Mouse (Mus musculus): ENCODE results near the gene Fam222b. TPM values are rescaled to one million over a fixed set of nuclear protein-coding genes. Genes with fewer than 3 reads are reported as not detected.

The Fam222b gene
- polyA plus RNA-seq, 1 experiment from 2014 or later = 13.9 TPM

GRCm38 (mm10) chr11:78167257-78167959 lies 72.9 kb downstream of the Fam222b start:
- Histone ChIP-seq H3K36me3 (no peaks in the 10 kb centered on the region), H3K4me3 (no peak overlapping the region), H3K9ac (no peak overlapping the region), H3K9me3 (no peaks in the 10 kb centered on the region), H3K4me1 (peaks cover 26% of the 10 kb centered on the region), H3K27ac (no peak overlapping the region), H3K4me2 (no peak overlapping the region), H3K27me3 (no peaks in the 10 kb centered on the region)
- ATAC-seq (ENCODE audit: borderline replicate concordance, extremely low read depth, low FRiP score, low TSS enrichment) = no peak
- 88% methylated on average over 14 of the region's 14 CpGs for WGBS

DNA sequence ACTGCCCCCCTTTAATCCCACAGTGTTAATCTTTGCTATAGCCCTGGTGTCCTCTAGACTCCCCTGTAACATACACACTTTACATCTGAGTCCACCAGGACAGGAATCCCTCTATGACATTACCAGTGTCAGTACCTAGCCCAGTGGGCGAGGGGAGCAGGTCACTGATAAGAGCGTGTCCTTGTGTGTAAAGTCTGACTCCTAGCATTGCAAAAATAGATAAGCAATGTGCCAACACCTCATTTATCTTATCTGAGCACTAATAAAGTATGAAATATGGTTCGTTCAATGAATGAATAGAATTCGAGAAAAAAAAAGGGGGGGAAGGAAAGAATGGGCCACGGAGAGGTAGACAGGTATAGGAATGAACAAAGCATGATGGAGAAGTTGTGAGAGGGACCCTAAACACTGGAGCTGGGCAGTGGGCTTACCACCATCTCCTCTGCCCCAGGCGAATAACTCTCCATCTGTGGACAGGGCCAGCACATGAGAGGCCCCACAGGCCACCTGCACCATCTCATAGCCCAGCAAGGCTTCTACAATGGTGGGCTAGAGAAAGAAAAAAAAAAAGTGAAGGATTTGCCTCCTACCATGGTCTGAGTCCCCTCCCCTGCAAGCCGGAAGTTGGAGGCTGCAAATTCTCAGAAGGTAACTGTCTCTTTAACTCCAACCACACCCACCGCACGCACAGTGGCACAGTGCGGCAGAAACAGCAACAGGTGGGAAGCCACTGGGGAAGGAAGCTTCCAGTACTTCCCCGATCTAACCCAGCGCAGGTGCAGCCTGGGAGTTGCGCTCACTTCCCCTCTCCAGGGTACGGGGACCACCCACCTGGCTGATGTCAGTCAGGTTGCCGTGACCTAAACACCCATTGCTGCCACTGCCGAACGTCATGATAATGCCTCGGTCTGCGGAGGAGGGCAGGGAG lies 74.3 kb downstream of the Fam222b start:
- Histone ChIP-seq H3K27ac (no peak overlapping the region), H3K9ac (no peak overlapping the region), H3K9me3 (no peaks in the 10 kb centered on the region), H3K4me2 (no peak overlapping the region), H3K27me3 (no peaks in the 10 kb centered on the region), H3K4me3 (no peak overlapping the region), H3K36me3 (no peaks in the 10 kb centered on the region), H3K4me1 (peaks cover 12% of the 10 kb centered on the region)
- WGBS = 48% methylated on average over 19 of the region's 19 CpGs
- no peak for ATAC-seq (ENCODE audit: borderline replicate concordance, extremely low read depth, low FRiP score, low TSS enrichment)

- no peak overlapping the region for H3K27ac ChIP-seq
- H3K4me2 ChIP-seq = no peak overlapping the region
- no peaks in the 10 kb centered on the region for H3K27me3 ChIP-seq
- H3K9me3 ChIP-seq = no peaks in the 10 kb centered on the region
- H3K9ac ChIP-seq = no peak overlapping the region
- no peak overlapping the region for H3K4me3 ChIP-seq
- H3K36me3 ChIP-seq = no peaks in the 10 kb centered on the region
- no peak for ATAC-seq (ENCODE audit: borderline replicate concordance, extremely low read depth, low FRiP score, low TSS enrichment)
- H3K4me1 ChIP-seq = peaks cover 21% of the 10 kb centered on the region
- 85% methylated on average over 15 of the region's 15 CpGs for WGBS
Measured at GRCm38 (mm10) chr11:78170306-78170705, 75.8 kb downstream of the Fam222b start.

- ATAC-seq (ENCODE audit: borderline replicate concordance, extremely low read depth, low FRiP score, low TSS enrichment) = no peak
- WGBS = 67% methylated on average over 4 of the region's 4 CpGs
- Histone ChIP-seq H3K36me3 (no peaks in the 10 kb centered on the region), H3K4me3 (no peak overlapping the region), H3K27me3 (no peaks in the 10 kb centered on the region), H3K9me3 (no peaks in the 10 kb centered on the region), H3K27ac (no peak overlapping the region), H3K9ac (no peak overlapping the region), H3K4me1 (peaks cover 20% of the 10 kb centered on the region), H3K4me2 (no peak overlapping the region)
Measured at GRCm38 (mm10) chr11:78171328-78171727, 76.9 kb downstream of the Fam222b start.

DNA sequence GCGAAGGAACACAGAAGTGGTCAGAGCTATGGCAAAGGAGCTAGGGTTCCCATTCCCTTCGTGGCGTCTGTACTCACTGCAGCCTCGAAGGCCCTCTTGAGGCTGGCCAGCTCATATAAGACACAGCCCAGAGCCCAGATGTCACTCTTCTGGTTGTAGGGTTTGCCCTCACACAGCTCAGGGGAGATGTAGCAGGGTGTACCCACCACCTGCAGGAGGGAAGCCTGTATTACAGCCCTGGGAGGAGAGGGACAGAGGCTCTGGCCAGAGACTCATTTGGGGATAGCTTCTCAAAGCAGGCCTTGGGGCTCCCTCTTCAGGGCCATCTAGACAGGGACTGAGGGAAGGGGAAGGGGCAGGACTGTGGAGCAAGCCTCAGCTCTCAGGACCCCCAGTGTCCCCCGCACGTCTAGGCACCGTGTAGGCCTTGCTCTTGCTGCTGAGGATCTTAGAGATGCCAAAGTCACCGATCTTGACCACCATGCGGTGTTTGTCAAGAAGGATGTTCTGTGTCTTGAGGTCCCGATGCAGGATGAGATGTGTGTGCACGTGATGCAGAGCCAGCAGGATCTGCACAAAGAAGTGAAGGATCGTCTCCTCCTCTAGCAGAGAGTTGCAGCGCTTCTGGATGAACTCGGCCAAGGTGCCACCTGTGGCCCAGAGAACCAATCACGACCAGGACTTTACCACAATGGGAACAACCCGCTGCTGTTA lies 77.7 kb downstream of the Fam222b start:
- no peaks in the 10 kb centered on the region for H3K27me3 ChIP-seq
- no peaks in the 10 kb centered on the region for H3K9me3 ChIP-seq
- H3K4me1 ChIP-seq = peaks cover 18% of the 10 kb centered on the region
- H3K9ac ChIP-seq = no peak overlapping the region
- H3K4me2 ChIP-seq = no peak overlapping the region
- no peak for ATAC-seq (ENCODE audit: borderline replicate concordance, extremely low read depth, low FRiP score, low TSS enrichment)
- no peaks in the 10 kb centered on the region for H3K36me3 ChIP-seq
- 81% methylated on average over 16 of the region's 16 CpGs for WGBS
- H3K27ac ChIP-seq = no peak overlapping the region
- H3K4me3 ChIP-seq = no peak overlapping the region

DNA sequence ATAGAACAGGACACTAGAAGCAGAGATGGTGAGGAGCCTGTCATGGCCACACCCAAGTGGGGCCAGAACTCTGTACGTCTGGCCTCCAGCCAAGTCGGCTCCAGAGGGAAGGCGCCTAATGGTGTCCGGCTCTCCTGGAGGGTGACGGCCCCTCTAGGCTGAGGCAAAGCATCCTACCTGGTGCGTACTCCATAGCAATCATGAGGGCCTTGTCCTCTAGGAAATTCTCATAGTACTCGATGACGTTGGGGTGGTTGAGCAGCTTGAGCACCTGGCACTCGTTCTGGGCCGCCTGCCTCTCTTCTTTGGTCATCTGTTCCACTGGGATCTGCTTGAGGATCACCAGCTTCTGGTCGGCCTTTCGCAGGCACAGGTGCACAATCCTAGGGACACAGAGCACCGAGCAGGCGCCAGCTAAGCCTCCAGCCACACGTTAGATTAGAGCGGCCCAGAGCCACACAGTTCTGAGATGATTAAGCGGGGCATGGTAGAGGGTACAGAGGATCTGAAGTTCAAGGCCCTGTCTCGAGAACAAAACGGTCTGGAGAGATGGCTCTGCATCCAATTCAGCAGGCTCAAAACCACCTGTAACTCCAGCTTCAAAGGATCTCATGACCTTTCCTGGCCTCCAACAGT lies 78.4 kb downstream of the Fam222b start:
- no peaks in the 10 kb centered on the region for H3K9me3 ChIP-seq
- H3K27me3 ChIP-seq = no peaks in the 10 kb centered on the region
- H3K4me1 ChIP-seq = peaks cover 22% of the 10 kb centered on the region
- no peak overlapping the region for H3K4me3 ChIP-seq
- no peak for ATAC-seq (ENCODE audit: borderline replicate concordance, extremely low read depth, low FRiP score, low TSS enrichment)
- H3K27ac ChIP-seq = no peak overlapping the region
- no peak overlapping the region for H3K4me2 ChIP-seq
- H3K36me3 ChIP-seq = no peaks in the 10 kb centered on the region
- H3K9ac ChIP-seq = no peak overlapping the region
- 74% methylated on average over 19 of the region's 19 CpGs for WGBS

- no peak for ATAC-seq (ENCODE audit: borderline replicate concordance, extremely low read depth, low FRiP score, low TSS enrichment)
- Histone ChIP-seq H3K4me1 (peaks cover 32% of the 10 kb centered on the region), H3K4me3 (no peak overlapping the region), H3K36me3 (peaks cover 2% of the 10 kb centered on the region; the same call in 1 of the 2 replicates), H3K27me3 (no peaks in the 10 kb centered on the region), H3K4me2 (no peak overlapping the region), H3K9ac (no peak overlapping the region), H3K27ac (peak overlapping the region; percentile 8; the same call in 1 of the 2 replicates), H3K9me3 (no peaks in the 10 kb centered on the region)
- WGBS = 80% methylated on average over 3 of the region's 3 CpGs
Measured at GRCm38 (mm10) chr11:78174506-78174905, 80.0 kb downstream of the Fam222b start.

DNA sequence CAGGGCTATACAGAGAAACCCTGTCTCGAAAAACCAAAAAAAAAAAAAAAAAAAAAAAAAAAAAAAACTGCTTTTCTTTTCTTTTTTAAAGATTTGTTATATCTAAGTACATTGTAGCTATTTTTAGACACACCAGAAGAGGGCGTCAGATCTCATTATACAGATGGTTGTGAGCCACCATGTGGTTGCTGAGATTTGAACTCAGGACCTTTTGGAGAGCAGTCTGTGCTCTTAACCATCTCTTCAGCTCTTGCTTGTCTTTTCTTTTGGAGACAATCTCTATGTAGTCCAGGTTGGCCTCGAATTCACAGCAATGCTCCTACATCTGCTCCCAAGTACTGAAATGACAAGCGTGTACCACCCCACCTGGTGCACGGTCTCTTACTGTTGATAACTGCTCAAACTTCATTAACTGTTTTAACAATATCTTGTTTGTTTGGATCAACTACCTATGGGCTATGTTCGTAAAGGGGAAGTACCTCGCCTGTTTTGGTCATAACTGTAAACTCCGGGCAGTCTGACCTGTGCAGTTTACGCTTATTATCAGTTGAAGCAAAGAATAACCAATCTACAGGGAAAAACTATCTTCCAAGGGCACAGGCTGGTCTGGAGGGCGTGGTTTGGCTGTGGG lies 81.4 kb downstream of the Fam222b start:
- ATAC-seq (ENCODE audit: borderline replicate concordance, extremely low read depth, low FRiP score, low TSS enrichment) = no peak
- H3K9ac ChIP-seq = peak overlapping the region; percentile 17; the same call in 1 of the 2 replicates

DNA sequence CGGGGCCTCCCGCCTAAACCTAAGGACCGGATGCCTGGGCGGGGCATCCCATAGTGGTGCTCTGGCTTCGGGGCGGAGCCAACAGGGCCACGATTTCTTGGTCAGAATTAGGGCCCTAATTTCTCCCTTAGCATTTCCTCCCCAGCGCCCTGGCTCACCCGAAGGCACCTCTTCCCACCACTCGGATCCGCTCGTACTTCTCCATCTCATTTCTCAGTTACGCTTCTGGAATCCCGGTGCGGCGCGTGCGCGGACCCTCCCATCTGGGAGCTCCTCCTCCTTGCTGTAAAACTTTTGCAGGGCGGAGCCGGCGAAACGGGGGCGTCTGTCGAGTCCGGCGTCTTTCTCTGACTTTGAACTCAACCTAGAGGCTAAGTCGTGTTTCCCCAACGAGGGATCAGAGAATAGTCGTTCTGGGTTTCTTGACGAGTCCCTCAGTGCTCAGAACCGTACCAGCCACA lies 82.0 kb downstream of the Fam222b start, which contains the start of the genes Nek8 and Tlcd1:
Gene Nek8 (minus strand): TSS at position 274 of the 461 bp plus-strand sequence.
Gene Tlcd1 (plus strand): TSS at position 310 of the 461 bp plus-strand sequence.
- H3K4me1 ChIP-seq = peaks cover 51% of the 10 kb centered on the region
- peak within 1 kb of the TSS; percentile 99 for H3K27ac ChIP-seq
- peak within 1 kb of the TSS; percentile 97 for H3K4me2 ChIP-seq
- no peaks in the 10 kb centered on the region for H3K9me3 ChIP-seq
- under 1% methylated on average over 32 of the region's 32 CpGs for WGBS
- H3K4me3 ChIP-seq = peak within 1 kb of the TSS; percentile 61
- peak; percentile 55; the same call in 1 of the 2 replicates for ATAC-seq (ENCODE audit: borderline replicate concordance, extremely low read depth, low FRiP score, low TSS enrichment)
- peak within 1 kb of the TSS; percentile 39 for H3K9ac ChIP-seq
- H3K36me3 ChIP-seq = peaks cover 21% of the 10 kb centered on the region
- no peaks in the 10 kb centered on the region for H3K27me3 ChIP-seq

More for the DNA sequence above, 81.4 kb downstream of the Fam222b start:
- Histone ChIP-seq H3K4me1 (peaks cover 45% of the 10 kb centered on the region), H3K27ac (peak overlapping the region; percentile 99), H3K4me2 (peak overlapping the region; percentile 97), H3K9me3 (no peaks in the 10 kb centered on the region), H3K4me3 (peak overlapping the region; percentile 61), H3K27me3 (no peaks in the 10 kb centered on the region), H3K36me3 (peaks cover 16% of the 10 kb centered on the region)
- 10% methylated on average over 10 of the region's 10 CpGs for WGBS

GRCm38 (mm10) chr11:78176905-78177331 lies 82.5 kb downstream of the Fam222b start:
- H3K36me3 ChIP-seq = peaks cover 26% of the 10 kb centered on the region
- H3K9me3 ChIP-seq = no peaks in the 10 kb centered on the region
- H3K9ac ChIP-seq = peak overlapping the region; percentile 39
- H3K4me1 ChIP-seq = peaks cover 56% of the 10 kb centered on the region
- peak overlapping the region; percentile 61 for H3K4me3 ChIP-seq
- H3K27me3 ChIP-seq = no peaks in the 10 kb centered on the region
- no peak for ATAC-seq (ENCODE audit: borderline replicate concordance, extremely low read depth, low FRiP score, low TSS enrichment)
- peak overlapping the region; percentile 99 for H3K27ac ChIP-seq
- under 1% methylated on average over 23 of the region's 23 CpGs for WGBS
- peak overlapping the region; percentile 97 for H3K4me2 ChIP-seq
